Mouse (Mus musculus) midbrain, postnatal 0 days (tissue): ENCODE measurements around the gene Lmo3. TPM values are rescaled to one million over a fixed set of nuclear protein-coding genes. Genes with fewer than 3 reads are reported as not detected.

Source experiments
- ATAC-seq: fragments of 200-750 bp; cut with Nextera tagmentation; 2 replicates; pipeline ENCODE4 v1.8.0; 2017; ENCODE audit warnings: moderate number of reproducible peaks, mild to moderate bottlenecking, moderate TSS enrichment, moderate library complexity; ENCODE audit not compliant: low FRiP score
- DNase-seq: peaks from one replicate; pipeline ENCODE4 v3.0.0-alpha.2; 2015; ENCODE audit warnings: low spot score
- H3K27ac ChIP-seq: fragments of 300-500 bp; sonication (generic); 2 replicates; pipeline ENCODE4 v1.5.1; 2014; ENCODE audit warnings: low read depth, mild to moderate bottlenecking, low read length, mixed read lengths
- H3K27me3 ChIP-seq: fragments of 300-500 bp; sonication (generic); 2 replicates; pipeline ENCODE4 v1.6.1; 2014; ENCODE audit warnings: low read length, control low read depth, mixed read lengths; ENCODE audit not compliant: insufficient read depth
- H3K36me3 ChIP-seq: fragments of 300-500 bp; sonication (generic); 2 replicates; pipeline ENCODE4 v1.6.1; 2014; ENCODE audit warnings: low read length, control low read depth, mixed read lengths; ENCODE audit not compliant: insufficient read depth
- H3K4me1 ChIP-seq: fragments of 300-500 bp; sonication (generic); 2 replicates; pipeline ENCODE4 v1.6.1; 2014; ENCODE audit warnings: mild to moderate bottlenecking, control low read depth, antibody characterized with exemption, low read length, mixed read lengths; ENCODE audit not compliant: insufficient read depth
- H3K4me2 ChIP-seq: fragments of 300-500 bp; sonication (generic); 2 replicates; pipeline ENCODE4 v1.6.1; 2014; ENCODE audit warnings: low read depth, mild to moderate bottlenecking, low read length, mixed read lengths; ENCODE audit not compliant: poor library complexity, severe bottlenecking
- H3K4me3 ChIP-seq: fragments of 300-500 bp; sonication (generic); 2 replicates; pipeline ENCODE4 v1.5.1; 2014; ENCODE audit warnings: low read depth, mild to moderate bottlenecking, low read length, moderate library complexity
- H3K9ac ChIP-seq: fragments of 300-500 bp; sonication (generic); replicated peaks from 2 replicates; pipeline ENCODE4 v1.6.1; 2014; ENCODE audit warnings: mild to moderate bottlenecking, low read length, moderate library complexity, mixed read lengths; ENCODE audit not compliant: poor library complexity, severe bottlenecking
- H3K9me3 ChIP-seq: fragments of 300-500 bp; sonication (generic); 2 replicates; pipeline ENCODE4 v1.6.1; 2016; ENCODE audit warnings: low read length, control low read depth
- CTCF ChIP-seq: IDR thresholded peaks from 2 replicates; pipeline ENCODE4 v1.5.1; 2016; ENCODE audit warnings: antibody characterized with exemption, mild to moderate bottlenecking
- WGBS: fragments of 180-500 bp; shearing (Covaris S2); extraction: QIAGEN DNeasy Blood & Tissue Kit; methylation state at CpG from one replicate; pipeline ENCODE4 v1.1.7; 2014; 5-methylcytosine and 5-hydroxymethylcytosine counted together
- polyA plus RNA-seq: library from polyadenylated mRNA; unstranded; fragments of >200 nt; fragmentation: Nextera tagmentation; extraction: Ambion mirVana; gene quantifications from 2 replicates; pipeline ENCODE4 v1.2.1, GENCODE M21; 2015
- total RNA-seq: library from RNA; depleted of rRNA; stranded (reverse); fragments of >200 nt; gene quantifications from 2 replicates; pipeline ENCODE4 v1.2.3, GENCODE M21; 2014

Lmo3 gene
- total and polyA plus RNA-seq, 2 experiments from 2014 or later, result 145 to 148 TPM

GRCm38 (mm10) chr6:138350587-138351345 lies 231.0 kb downstream of the Lmo3 start:
- no peak overlapping the region for H3K9ac ChIP-seq
- no peaks in the 10 kb centered on the region for H3K27me3 ChIP-seq
- H3K4me2 ChIP-seq, result no peak overlapping the region
- no peaks in the 10 kb centered on the region for H3K36me3 ChIP-seq
- H3K4me3 ChIP-seq, result no peak overlapping the region
- no peak overlapping the region for H3K27ac ChIP-seq
- no peaks in the 10 kb centered on the region for H3K9me3 ChIP-seq
- ATAC-seq (no peak), DNase-seq (no peak)
- H3K4me1 ChIP-seq, result no peaks in the 10 kb centered on the region
- no peak for TF ChIP-seq CTCF
- 86% methylated on average over 3 of the region's 3 CpGs for WGBS

- TF ChIP-seq CTCF, result no peak
- 85% methylated on average over 4 of the region's 4 CpGs for WGBS
- Histone ChIP-seq H3K27ac (no peak overlapping the region), H3K9ac (no peak overlapping the region), H3K4me1 (no peaks in the 10 kb centered on the region), H3K9me3 (no peaks in the 10 kb centered on the region), H3K4me3 (no peak overlapping the region), H3K4me2 (no peak overlapping the region), H3K27me3 (no peaks in the 10 kb centered on the region), H3K36me3 (no peaks in the 10 kb centered on the region)
- DNase-seq (no peak), ATAC-seq (no peak)
These were observed 235.2 kb downstream of the Lmo3 start for GRCm38 (mm10) chr6:138346558-138346957.

GRCm38 (mm10) chr6:138335858-138336257 lies 245.9 kb downstream of the Lmo3 start:
- Histone ChIP-seq H3K36me3 (no peaks in the 10 kb centered on the region), H3K27me3 (no peaks in the 10 kb centered on the region), H3K9ac (no peak overlapping the region), H3K4me2 (no peak overlapping the region), H3K4me3 (no peak overlapping the region), H3K4me1 (no peaks in the 10 kb centered on the region), H3K27ac (no peak overlapping the region), H3K9me3 (no peaks in the 10 kb centered on the region)
- no peak for DNase-seq
- 83% methylated on average over 4 of the region's 4 CpGs for WGBS
- no peak for ATAC-seq
- no peak for TF ChIP-seq CTCF

- ATAC-seq, result no peak
- Histone ChIP-seq H3K4me3 (no peak overlapping the region), H3K27ac (no peak overlapping the region), H3K9me3 (no peaks in the 10 kb centered on the region), H3K9ac (no peak overlapping the region), H3K4me2 (no peak overlapping the region), H3K36me3 (no peaks in the 10 kb centered on the region), H3K4me1 (no peaks in the 10 kb centered on the region), H3K27me3 (no peaks in the 10 kb centered on the region)
- no peak for TF ChIP-seq CTCF
- DNase-seq, result peak; percentile 18
- 68% methylated on average over 7 of the region's 7 CpGs for WGBS
These were observed 247.8 kb downstream of the Lmo3 start for GRCm38 (mm10) chr6:138333991-138334390.

- Histone ChIP-seq H3K27ac (no peak overlapping the region), H3K9me3 (no peaks in the 10 kb centered on the region), H3K4me3 (no peak overlapping the region), H3K36me3 (no peaks in the 10 kb centered on the region), H3K9ac (no peak overlapping the region), H3K4me1 (no peaks in the 10 kb centered on the region), H3K4me2 (no peak overlapping the region), H3K27me3 (no peaks in the 10 kb centered on the region)
- DNase-seq (peak; percentile 17), ATAC-seq (no peak)
- WGBS, result 43% methylated on average over 3 of the region's 3 CpGs
- no peak for TF ChIP-seq CTCF
These were observed 255.9 kb downstream of the Lmo3 start for GRCm38 (mm10) chr6:138325744-138326400.

DNA sequence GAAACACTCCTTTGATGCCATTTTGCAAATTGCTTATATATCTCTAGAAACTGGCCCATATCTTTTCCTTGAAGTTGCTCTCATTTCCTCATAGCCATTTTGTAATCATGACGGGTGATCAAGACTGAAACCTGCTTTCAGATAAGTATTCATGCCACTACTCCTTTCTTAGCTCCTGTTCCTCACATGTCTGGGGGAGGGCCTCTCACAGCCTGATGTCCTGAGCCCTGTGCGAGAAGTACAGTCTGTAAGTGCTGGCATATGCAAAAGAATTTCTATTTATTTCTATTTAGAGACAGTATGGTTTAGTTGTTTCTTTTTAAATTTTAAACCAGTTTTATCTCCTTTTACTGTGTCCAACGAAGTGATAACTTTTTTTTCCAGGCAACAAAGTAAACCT lies 256.6 kb downstream of the Lmo3 start:
- DNase-seq (no peak), ATAC-seq (no peak)
- Histone ChIP-seq H3K9me3 (no peaks in the 10 kb centered on the region), H3K4me3 (no peak overlapping the region), H3K4me2 (no peak overlapping the region), H3K4me1 (no peaks in the 10 kb centered on the region), H3K9ac (no peak overlapping the region), H3K27me3 (no peaks in the 10 kb centered on the region), H3K36me3 (no peaks in the 10 kb centered on the region), H3K27ac (no peak overlapping the region)
- no peak for TF ChIP-seq CTCF
- 71% methylated on average over 3 of the region's 3 CpGs for WGBS
